Mouse (Mus musculus) hindbrain, embryonic 11.5 days (tissue): ENCODE measurements at regions not wholly inside any gene's neighbourhood (a gene's known extent, or its start where the extent isn't known, plus 50 kb on each side); places are given as distances from the start of the nearest gene placed in this dataset.
A peak's percentile ranks its signal among the peaks of the same experiment; 100 is the strongest.

Source experiments
- ATAC-seq: fragments of 200-750 bp; cut with Nextera tagmentation; 2 replicates; pipeline ENCODE4 v1.8.0; 2017; ENCODE audit warnings: mild to moderate bottlenecking, moderate TSS enrichment, moderate library complexity; ENCODE audit not compliant: low FRiP score
- DNase-seq: peaks from one replicate; pipeline ENCODE4 v3.0.0-alpha.2; 2015; ENCODE audit warnings: low spot score
- H3K27ac ChIP-seq: fragments of 300-500 bp; sonication (generic); 2 replicates; pipeline ENCODE4 v1.5.1; 2014; ENCODE audit warnings: mild to moderate bottlenecking, low read depth, low read length
- H3K27me3 ChIP-seq: fragments of 300-500 bp; sonication (generic); 2 replicates; pipeline ENCODE4 v1.6.1; 2014; ENCODE audit warnings: mild to moderate bottlenecking, low read length, moderate library complexity, mixed read lengths; ENCODE audit not compliant: control insufficient read depth, insufficient read depth
- H3K36me3 ChIP-seq: fragments of 300-500 bp; sonication (generic); 2 replicates; pipeline ENCODE4 v1.6.1; 2014; ENCODE audit warnings: mild to moderate bottlenecking, low read length, moderate library complexity, mixed read lengths; ENCODE audit not compliant: control insufficient read depth, insufficient read depth
- H3K4me1 ChIP-seq: fragments of 300-500 bp; sonication (generic); replicated peaks from 2 replicates; pipeline ENCODE4 v1.6.1; 2014; ENCODE audit warnings: low read length, mixed read lengths; ENCODE audit not compliant: control insufficient read depth, insufficient read depth
- H3K4me2 ChIP-seq: fragments of 300-500 bp; sonication (generic); replicated peaks from 2 replicates; pipeline ENCODE4 v1.6.1; 2014; ENCODE audit warnings: mild to moderate bottlenecking, low read depth, low read length
- H3K4me3 ChIP-seq: fragments of 300-500 bp; sonication (generic); 2 replicates; pipeline ENCODE4 v1.5.1; 2014; ENCODE audit warnings: low read depth, low read length
- H3K9ac ChIP-seq: fragments of 300-500 bp; sonication (generic); 2 replicates; pipeline ENCODE4 v1.6.1; 2014; ENCODE audit warnings: low read depth, low read length
- H3K9me3 ChIP-seq: fragments of 300-500 bp; sonication (generic); 2 replicates; pipeline ENCODE4 v1.6.1; 2016; ENCODE audit warnings: low read length; ENCODE audit not compliant: control insufficient read depth
- WGBS: fragments of 180-500 bp; shearing (Covaris S2); extraction: QIAGEN DNeasy Blood & Tissue Kit; methylation state at CpG from one replicate; pipeline ENCODE4 v1.1.7; 2014; 5-methylcytosine and 5-hydroxymethylcytosine counted together

DNA sequence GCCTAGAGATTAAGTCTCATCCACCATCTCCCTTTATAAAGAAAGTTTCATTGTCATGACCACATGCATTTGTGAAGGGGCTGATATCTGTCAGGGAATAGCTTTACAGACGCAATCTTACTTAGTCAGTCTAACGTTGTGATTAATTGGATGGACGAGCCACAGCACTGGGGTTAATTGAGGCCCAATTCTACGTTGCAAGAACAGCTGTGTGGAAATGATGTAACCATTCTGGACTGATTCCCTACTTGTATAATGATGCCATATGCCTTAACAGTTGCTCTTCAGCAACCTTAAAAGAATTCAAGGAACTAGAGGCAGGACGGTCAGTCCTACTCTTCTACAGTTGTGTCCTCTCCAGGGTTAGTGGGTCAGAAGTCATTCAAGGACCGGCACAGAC, 231.9 kb upstream of the Mctp2 start:
- Histone ChIP-seq H3K36me3 (no peaks in the 10 kb centered on the region), H3K27me3 (no peaks in the 10 kb centered on the region), H3K9me3 (no peaks in the 10 kb centered on the region), H3K4me3 (no peak overlapping the region), H3K9ac (no peak overlapping the region), H3K4me2 (no peak overlapping the region), H3K4me1 (peaks cover 4% of the 10 kb centered on the region; the same call in 1 of the 2 replicates), H3K27ac (no peak overlapping the region)
- 76% methylated on average over 6 of the region's 6 CpGs for WGBS
- DNase-seq (no peak), ATAC-seq (no peak)

DNA sequence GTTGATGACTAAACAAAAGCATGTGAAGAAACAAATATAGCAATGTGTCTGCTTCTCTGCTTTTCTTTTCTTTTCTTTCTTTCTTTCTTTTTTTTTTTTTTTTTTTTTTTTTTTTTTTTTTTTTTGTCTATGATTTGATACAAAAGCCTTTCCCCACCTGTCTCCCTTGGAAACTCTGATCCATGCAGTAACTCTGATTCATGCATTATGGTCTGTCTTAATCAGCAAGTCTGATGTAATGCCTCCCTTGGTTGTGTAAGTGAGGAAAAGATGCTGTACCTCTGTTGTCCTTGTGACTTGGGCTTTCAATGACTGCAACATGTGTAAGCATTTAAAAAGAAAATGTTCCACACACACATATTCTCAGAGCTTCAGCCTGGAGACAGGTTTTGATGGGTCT, 233.5 kb upstream of the Mctp2 start:
- no peak for DNase-seq
- no peak overlapping the region for H3K27ac ChIP-seq
- no peak for ATAC-seq
- H3K9ac ChIP-seq, result no peak overlapping the region
- H3K27me3 ChIP-seq, result no peaks in the 10 kb centered on the region
- H3K4me3 ChIP-seq, result no peak overlapping the region
- peaks cover 4% of the 10 kb centered on the region; the same call in 1 of the 2 replicates for H3K4me1 ChIP-seq
- no peaks in the 10 kb centered on the region for H3K9me3 ChIP-seq
- no peak overlapping the region for H3K4me2 ChIP-seq
- H3K36me3 ChIP-seq, result no peaks in the 10 kb centered on the region

DNA sequence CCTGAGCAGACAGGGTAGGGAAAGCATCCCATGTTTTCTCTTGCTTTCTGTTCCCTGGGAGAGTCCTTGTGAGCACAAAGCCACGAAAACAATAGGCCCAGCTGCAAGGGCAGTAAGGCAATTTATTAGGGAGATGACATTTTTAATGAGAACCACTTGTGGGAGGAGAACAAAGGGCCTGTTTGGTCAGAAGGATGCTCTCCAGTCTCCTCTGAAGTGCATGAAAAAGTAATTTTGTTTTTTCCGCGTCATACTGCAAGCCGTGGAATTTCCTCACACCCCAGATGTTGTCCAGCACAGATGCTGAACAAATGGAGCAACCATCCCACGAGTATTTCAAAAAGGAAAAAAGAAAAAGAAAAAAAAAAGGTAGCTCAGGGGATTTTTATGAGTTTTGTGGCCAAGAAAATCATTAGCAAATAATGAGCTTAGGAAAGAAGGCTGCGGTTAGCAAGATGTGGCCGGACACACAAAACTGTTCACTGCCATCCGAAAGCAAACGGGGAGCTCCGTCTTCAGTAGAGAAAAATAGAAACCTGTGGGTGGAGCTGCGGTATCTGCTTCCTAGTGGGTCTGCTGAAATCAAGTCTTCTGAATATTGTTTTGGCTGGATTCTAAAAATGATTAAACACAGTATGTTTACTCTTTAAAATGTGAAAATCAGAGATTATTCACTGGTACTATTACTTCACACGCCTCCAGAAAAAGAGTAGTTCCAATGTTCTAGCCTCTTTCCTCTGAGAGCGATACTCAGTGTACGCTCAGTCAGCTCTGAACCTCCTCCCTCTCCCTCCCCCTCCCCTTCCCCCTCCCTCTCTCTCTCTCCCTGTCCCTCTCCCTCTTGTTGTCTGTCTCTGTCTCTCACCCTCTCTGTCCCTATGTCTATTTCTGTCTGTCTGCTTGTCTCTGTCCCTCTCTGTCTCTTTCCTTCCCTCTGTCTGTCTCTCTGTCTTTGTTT, 235.4 kb upstream of the Mctp2 start:
- ATAC-seq (peak; percentile 81), DNase-seq (peak; percentile 61)
- no peak overlapping the region for H3K9ac ChIP-seq
- H3K4me2 ChIP-seq, result no peak overlapping the region
- H3K27ac ChIP-seq, result peak overlapping the region; percentile 69
- no peaks in the 10 kb centered on the region for H3K9me3 ChIP-seq
- H3K36me3 ChIP-seq, result no peaks in the 10 kb centered on the region
- WGBS, result 24% methylated on average over 14 of the region's 14 CpGs
- H3K4me1 ChIP-seq, result peaks cover 4% of the 10 kb centered on the region; the same call in 1 of the 2 replicates
- H3K27me3 ChIP-seq, result no peaks in the 10 kb centered on the region
- H3K4me3 ChIP-seq, result no peak overlapping the region

DNA sequence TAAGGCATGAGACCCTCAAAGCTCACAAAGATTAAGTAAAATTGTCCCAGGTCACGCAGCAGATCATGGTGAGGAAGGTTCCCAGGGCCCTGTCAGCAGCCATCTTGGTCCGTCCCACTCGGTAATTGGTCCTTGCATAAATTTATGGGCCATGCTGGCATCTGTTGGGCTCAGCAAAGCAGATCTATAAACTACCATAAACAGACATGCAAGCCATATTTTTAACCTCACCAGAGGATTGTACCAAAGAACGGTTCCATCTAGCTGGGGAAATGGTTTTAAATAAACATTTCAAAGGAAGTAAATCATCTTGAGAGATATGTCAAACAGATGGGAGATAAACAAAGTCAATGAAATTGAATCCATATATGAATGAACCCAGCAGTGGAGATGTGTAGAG, 237.1 kb upstream of the Mctp2 start:
- Histone ChIP-seq H3K9ac (no peak overlapping the region), H3K4me2 (no peak overlapping the region), H3K4me3 (no peak overlapping the region), H3K9me3 (no peaks in the 10 kb centered on the region), H3K27me3 (no peaks in the 10 kb centered on the region), H3K4me1 (peaks cover 4% of the 10 kb centered on the region; the same call in 1 of the 2 replicates), H3K36me3 (no peaks in the 10 kb centered on the region), H3K27ac (no peak overlapping the region)
- no peak for ATAC-seq
- no peak for DNase-seq
- WGBS, result 88% methylated on average over 4 of the region's 4 CpGs

DNA sequence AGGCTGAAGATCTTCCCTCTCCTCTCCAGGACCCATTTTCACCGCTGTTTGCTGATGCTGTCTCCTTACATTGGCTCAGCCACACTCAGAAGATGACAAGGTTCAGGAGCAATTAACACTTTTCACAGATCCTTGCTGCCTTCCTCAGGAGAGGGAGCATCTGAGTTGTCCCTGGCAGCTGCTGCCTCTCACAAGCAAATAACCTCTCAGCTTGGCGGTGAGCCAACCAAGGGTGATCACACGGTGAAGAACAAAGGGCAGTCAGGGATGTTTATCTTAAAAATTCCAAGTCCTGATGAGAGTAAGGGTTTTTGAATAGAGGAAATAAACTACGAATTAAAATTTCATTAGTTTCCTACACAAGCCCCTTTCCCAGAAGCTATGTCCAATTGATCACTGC, 237.5 kb upstream of the Mctp2 start:
- H3K4me1 ChIP-seq, result peaks cover 4% of the 10 kb centered on the region; the same call in 1 of the 2 replicates
- no peak overlapping the region for H3K4me2 ChIP-seq
- H3K27me3 ChIP-seq, result no peaks in the 10 kb centered on the region
- H3K36me3 ChIP-seq, result no peaks in the 10 kb centered on the region
- H3K9me3 ChIP-seq, result no peaks in the 10 kb centered on the region
- ATAC-seq, result no peak
- WGBS, result 52% methylated on average over 4 of the region's 4 CpGs
- no peak overlapping the region for H3K27ac ChIP-seq
- H3K4me3 ChIP-seq, result no peak overlapping the region
- no peak overlapping the region for H3K9ac ChIP-seq
- peak; percentile 32 for DNase-seq

DNA sequence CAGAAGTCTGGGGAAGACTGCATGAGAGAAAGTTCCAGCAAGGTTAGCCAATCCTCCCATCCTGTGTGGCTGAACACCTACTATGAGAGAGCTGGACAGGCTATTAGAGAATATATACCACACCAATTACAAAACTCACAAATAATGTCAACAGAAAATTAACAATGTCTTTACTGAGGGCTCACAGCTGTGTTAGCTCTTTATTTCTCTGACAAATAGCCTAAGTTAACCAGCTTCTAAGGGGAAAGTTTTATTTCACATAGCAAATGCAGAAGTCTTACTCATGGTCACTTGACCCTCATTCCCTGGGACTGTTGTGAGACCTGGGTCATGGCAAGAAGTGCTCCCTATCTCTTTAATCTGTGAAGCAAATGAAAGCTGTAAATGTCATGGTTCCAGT, 261.0 kb upstream of the Mctp2 start:
- Histone ChIP-seq H3K4me3 (no peak overlapping the region), H3K4me1 (no peaks in the 10 kb centered on the region), H3K4me2 (no peak overlapping the region), H3K9ac (no peak overlapping the region), H3K9me3 (no peaks in the 10 kb centered on the region), H3K27ac (no peak overlapping the region), H3K36me3 (no peaks in the 10 kb centered on the region), H3K27me3 (no peaks in the 10 kb centered on the region)
- no peak for ATAC-seq
- no peak for DNase-seq

DNA sequence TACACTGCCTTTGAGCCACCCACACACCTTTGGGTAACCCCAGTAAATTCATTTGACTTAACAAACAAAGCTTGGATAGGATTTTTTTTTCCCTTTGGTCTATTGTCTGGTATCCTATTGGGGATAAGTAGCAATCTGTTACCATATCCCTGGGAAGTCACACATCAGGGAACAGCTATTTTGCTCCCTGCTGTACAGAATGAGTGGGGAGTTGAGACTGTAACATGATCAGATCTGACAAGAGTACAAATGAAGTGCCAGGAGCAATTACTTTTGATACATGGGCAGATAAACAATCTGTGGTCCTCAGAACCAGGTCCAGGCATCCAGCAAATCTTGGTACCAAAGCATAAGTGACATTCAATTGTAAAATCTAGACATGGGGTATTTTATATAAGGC, 262.8 kb upstream of the Mctp2 start:
- H3K9ac ChIP-seq, result no peak overlapping the region
- DNase-seq (no peak), ATAC-seq (no peak)
- H3K4me3 ChIP-seq, result no peak overlapping the region
- H3K4me1 ChIP-seq, result no peaks in the 10 kb centered on the region
- no peak overlapping the region for H3K4me2 ChIP-seq
- H3K36me3 ChIP-seq, result no peaks in the 10 kb centered on the region
- no peak overlapping the region for H3K27ac ChIP-seq
- H3K27me3 ChIP-seq, result no peaks in the 10 kb centered on the region
- H3K9me3 ChIP-seq, result no peaks in the 10 kb centered on the region

DNA sequence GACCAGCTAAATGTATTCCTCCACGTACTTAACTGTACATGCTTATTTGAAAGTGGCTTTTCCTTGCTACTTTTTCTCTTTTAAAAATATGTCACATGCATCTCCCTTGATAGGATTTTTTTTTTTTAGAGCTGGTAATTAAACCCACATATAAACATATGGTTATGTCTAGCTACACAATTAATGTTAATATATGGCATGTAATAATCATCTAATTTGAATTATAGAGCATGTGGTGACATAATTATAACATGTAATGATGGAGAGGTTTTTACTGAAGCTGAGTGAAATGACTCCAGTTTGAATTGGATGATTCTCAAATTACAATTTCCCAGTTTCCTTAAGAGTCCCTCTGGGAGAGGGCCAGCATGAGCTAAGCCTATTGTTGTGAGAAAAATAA, 267.9 kb upstream of the Mctp2 start:
- Histone ChIP-seq H3K9me3 (no peaks in the 10 kb centered on the region), H3K36me3 (no peaks in the 10 kb centered on the region), H3K4me2 (no peak overlapping the region), H3K4me1 (no peaks in the 10 kb centered on the region), H3K4me3 (no peak overlapping the region), H3K27me3 (no peaks in the 10 kb centered on the region), H3K27ac (no peak overlapping the region), H3K9ac (no peak overlapping the region)
- ATAC-seq (no peak), DNase-seq (no peak)
- WGBS, result 87% methylated on average over 1 of the region's 1 CpGs

DNA sequence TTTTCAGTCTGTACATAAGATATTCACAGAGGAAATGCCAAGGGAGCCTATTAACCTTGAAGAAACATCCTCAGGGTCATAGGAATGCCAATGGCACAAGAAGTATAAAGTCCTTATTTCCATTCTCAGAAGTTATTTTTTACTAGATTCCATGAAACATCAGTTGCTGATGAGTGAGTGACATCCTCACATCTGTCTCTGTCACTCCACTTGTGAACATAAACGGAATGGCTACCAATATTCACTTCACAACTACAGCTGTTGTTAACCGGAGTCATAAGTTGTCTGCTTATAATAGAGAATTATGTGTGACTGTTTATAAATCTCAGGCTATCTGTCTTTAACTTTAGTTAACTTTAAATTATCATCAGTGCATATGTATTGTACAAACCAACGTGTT, 278.0 kb upstream of the Mctp2 start:
- no peak overlapping the region for H3K4me2 ChIP-seq
- H3K4me3 ChIP-seq, result no peak overlapping the region
- H3K27me3 ChIP-seq, result no peaks in the 10 kb centered on the region
- H3K36me3 ChIP-seq, result no peaks in the 10 kb centered on the region
- ATAC-seq (no peak), DNase-seq (no peak)
- H3K9me3 ChIP-seq, result no peaks in the 10 kb centered on the region
- no peak overlapping the region for H3K9ac ChIP-seq
- 77% methylated on average over 3 of the region's 3 CpGs for WGBS
- H3K4me1 ChIP-seq, result no peaks in the 10 kb centered on the region
- H3K27ac ChIP-seq, result no peak overlapping the region
